Mouse (Mus musculus): ENCODE measurements around the gene Mast4.

DNA sequence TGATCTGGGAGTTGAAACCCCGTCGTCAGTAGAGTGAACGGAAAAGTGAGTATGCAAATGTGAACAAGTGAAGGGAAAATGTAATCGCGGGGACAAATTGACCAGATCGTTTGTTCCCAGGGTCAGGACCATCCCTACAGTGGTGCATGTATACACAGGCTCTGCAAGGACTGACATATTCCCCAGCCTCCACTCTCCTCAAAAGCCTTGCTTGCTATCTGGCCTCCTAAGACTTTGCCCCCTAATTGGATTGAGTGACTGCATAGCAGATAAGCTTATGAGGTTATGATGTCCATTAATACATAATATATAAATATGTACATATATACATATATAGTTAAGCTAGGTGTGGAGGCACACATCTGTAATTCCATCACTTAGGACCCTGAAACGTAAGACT lies 388.8 kb downstream of the Mast4 start:
- TF ChIP-seq CTCF (IDR thresholded peaks at IDR 0.05; ENCODE audit: low read depth, low read length) (no peak), TAL1 (conservative IDR thresholded peaks at IDR 0.05; ENCODE audit: low read depth, low read length) (no peak), GATA1 (IDR thresholded peaks at IDR 0.05; ENCODE audit: borderline replicate concordance, low read length) (no peak), POLR2AphosphoS5 (IDR thresholded peaks at IDR 0.05; ENCODE audit: insufficient replicate concordance, low read depth, low read length) (no peak), GATA2 (IDR thresholded peaks at IDR 0.05; ENCODE audit: borderline replicate concordance, low read depth, low read length) (no peak)

All from G1E (cell line).